Mouse (Mus musculus) lung, adult 2 months (tissue): ENCODE measurements around the gene Ppil4. TPM values are rescaled to one million over a fixed set of nuclear protein-coding genes. Genes with fewer than 3 reads are reported as not detected.

Experiments
- DNase-seq: peaks from one replicate; pipeline ENCODE4 v3.0.0; 2022
- H3K4me1 ChIP-seq: fragments of 200-500 bp; 2 replicates; pipeline ENCODE4 v1.6.1; 2011; ENCODE audit warnings: low read length; ENCODE audit not compliant: control insufficient read depth, insufficient read depth
- H3K4me3 ChIP-seq: fragments of 200-500 bp; replicated peaks from 2 replicates; pipeline ENCODE3; 2011; ENCODE audit warnings: low read depth, mild to moderate bottlenecking, control low read depth, low read length; ENCODE audit errors: extremely low read depth
- CTCF ChIP-seq: fragments of 200-500 bp; IDR thresholded peaks from 2 replicates; pipeline ENCODE4 v1.5.1; 2011; ENCODE audit warnings: mild to moderate bottlenecking, low read length, control low read depth; ENCODE audit not compliant: insufficient read depth
- POLR2A ChIP-seq: fragments of 200-500 bp; IDR thresholded peaks from 2 replicates; pipeline ENCODE4 v1.6.1; 2011; ENCODE audit warnings: low read depth, mild to moderate bottlenecking, control low read depth, low read length, borderline replicate concordance; ENCODE audit errors: extremely low read depth
- WGBS: fragments of 180-500 bp; shearing (Covaris S2); methylation state at CpG from one replicate; pipeline ENCODE4 v1.1.7; 2018; 5-methylcytosine and 5-hydroxymethylcytosine counted together
- polyA plus RNA-seq: library from polyadenylated mRNA; depleted of rRNA; stranded (reverse); fragments of >200 nt; gene quantifications from 2 replicates; pipeline ENCODE4 v1.2.3, GENCODE M21; 2012

The Ppil4 gene
- polyA plus RNA-seq, 1 experiment: 7.6 TPM

GRCm38 (mm10) chr10:7781214-7781613, 11.5 kb upstream of the Ppil4 start:
- peak overlapping the region; percentile 75 for H3K4me3 ChIP-seq
- WGBS: 50% methylated on average over 3 of the region's 3 CpGs

DNA sequence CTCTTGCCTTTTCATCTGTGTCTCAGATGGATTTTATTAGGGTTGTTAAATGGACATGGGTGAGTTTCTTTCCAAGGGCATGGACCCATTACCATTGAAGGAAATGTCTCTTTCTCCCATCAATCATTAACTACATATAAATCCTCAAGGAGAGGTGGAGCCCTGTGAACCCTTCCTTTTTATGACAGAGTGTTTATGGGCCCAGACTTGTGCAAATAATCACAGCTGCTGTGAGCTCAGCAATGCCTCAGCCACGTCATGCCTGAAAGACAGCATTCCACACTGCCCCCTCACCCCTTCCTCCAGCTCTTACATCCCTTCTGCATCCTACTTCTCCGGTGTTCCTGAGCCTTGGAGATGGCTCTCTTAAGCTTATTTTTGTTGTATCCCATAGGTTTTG, 5.4 kb upstream of the Ppil4 start:
- 39% methylated on average over 2 of the region's 2 CpGs for WGBS
- DNase-seq: no peak
- no peaks in the 10 kb centered on the region for H3K4me1 ChIP-seq

More at GRCm38 (mm10) chr10:7781214-7781613, 11.5 kb upstream of the Ppil4 start:
- no peak for DNase-seq
- TF ChIP-seq CTCF: no peak
- peaks cover 3% of the 10 kb centered on the region for H3K4me1 ChIP-seq

DNA sequence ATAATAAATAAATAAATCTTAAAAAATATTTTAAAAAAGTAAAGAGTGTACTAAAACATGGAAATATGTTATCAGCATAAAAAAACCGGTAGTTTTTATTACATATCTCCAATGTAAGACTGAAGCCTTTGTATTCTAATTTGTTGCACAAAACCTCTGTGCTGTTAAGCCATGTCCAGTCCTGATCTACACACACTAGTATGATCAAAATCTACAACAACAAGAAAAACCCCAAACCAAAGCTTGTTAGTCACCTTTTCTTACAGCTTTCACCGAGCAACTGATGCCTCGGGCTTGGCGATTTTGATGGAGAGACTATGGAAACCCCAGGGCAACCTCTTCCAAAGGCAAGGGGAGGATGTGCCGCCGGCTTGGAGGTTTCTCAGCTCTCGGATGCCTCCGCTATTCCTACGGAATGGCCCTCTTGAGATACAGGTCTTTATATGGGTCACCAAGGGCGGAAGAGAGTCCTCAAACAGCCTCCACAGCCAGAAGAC, 389 bp upstream of the Ppil4 start:
- DNase-seq: no peak
- under 1% methylated on average over 10 of the region's 10 CpGs for WGBS
- Histone ChIP-seq H3K4me3 (peak overlapping the region; percentile 91), H3K4me1 (peaks cover 8% of the 10 kb centered on the region)
- TF ChIP-seq POLR2A (no peak), CTCF (no peak)

More for the DNA sequence above, 5.4 kb upstream of the Ppil4 start:
- no peak for TF ChIP-seq CTCF
- no peak for TF ChIP-seq POLR2A
- no peak overlapping the region for H3K4me3 ChIP-seq

DNA sequence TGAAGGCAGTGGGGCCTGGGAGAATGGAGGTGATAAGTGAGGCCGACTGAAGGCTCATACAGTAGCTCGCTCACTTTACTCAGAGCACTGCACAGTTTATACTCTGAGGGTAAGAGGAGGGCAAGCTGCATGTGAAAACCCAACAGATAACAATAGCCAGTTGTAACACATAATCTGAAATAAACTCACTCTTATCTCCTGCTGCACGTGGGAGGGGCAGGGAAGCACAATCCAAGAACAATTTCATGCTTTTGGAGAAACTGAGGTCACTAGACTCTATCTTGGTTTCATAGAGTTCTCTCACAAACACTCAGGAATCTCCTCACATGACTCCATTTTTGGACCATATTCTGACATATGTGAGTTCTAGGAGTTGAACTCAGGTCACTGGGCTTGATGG, 8.6 kb downstream of the Ppil4 start:
- Histone ChIP-seq H3K4me1 (no peaks in the 10 kb centered on the region), H3K4me3 (no peak overlapping the region)
- TF ChIP-seq CTCF (no peak), POLR2A (no peak)
- WGBS: 89% methylated on average over 3 of the region's 3 CpGs
- DNase-seq: no peak

DNA sequence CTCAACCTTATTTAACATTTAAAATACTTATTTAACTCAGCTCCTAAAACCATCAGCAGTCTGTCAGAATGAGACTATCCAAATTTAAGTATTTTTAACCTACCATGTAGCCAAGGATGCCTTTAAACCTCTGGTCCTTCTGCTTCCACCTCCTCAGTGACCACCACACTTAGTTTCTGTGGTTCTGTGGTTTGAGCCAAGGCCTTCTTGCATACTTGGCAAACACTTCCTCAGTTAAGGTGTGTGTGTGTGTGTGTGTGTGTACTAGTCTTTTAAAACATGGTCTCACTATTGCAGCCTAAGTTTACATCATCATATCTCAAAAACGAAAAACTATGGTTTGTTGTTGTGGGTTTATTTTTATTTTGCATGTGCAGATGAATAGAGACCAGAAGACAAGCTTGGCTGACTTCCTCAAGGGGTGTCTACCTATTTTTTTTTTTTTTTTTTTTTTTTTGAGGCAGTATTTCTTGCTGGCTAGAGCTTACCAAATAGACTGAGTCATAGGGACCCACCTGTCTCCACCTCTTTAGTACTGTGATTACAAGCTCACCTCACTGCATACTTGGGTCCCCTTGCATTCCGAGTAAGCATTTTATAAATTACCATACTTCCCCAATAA, 9.9 kb downstream of the Ppil4 start:
- 80% methylated on average over 2 of the region's 2 CpGs for WGBS
- no peak for DNase-seq
- TF ChIP-seq POLR2A (no peak), CTCF (no peak)
- Histone ChIP-seq H3K4me3 (no peak overlapping the region), H3K4me1 (no peaks in the 10 kb centered on the region)

GRCm38 (mm10) chr10:7809937-7810336, 17.2 kb downstream of the Ppil4 start:
- 47% methylated on average over 2 of the region's 2 CpGs for WGBS
- TF ChIP-seq POLR2A (no peak), CTCF (peak; percentile 36; the same call in 1 of the 2 replicates)
- Histone ChIP-seq H3K4me1 (no peaks in the 10 kb centered on the region), H3K4me3 (no peak overlapping the region)
- DNase-seq: no peak

GRCm38 (mm10) chr10:7816476-7816875, 23.8 kb downstream of the Ppil4 start:
- DNase-seq: no peak
- 61% methylated on average over 2 of the region's 2 CpGs for WGBS
- no peak overlapping the region for H3K4me3 ChIP-seq
- TF ChIP-seq CTCF (no peak), POLR2A (no peak)
- H3K4me1 ChIP-seq: no peaks in the 10 kb centered on the region

- WGBS: 80% methylated on average over 4 of the region's 4 CpGs
- H3K4me3 ChIP-seq: no peak overlapping the region
- DNase-seq: no peak
- TF ChIP-seq CTCF: no peak
- no peak for TF ChIP-seq POLR2A
- H3K4me1 ChIP-seq: no peaks in the 10 kb centered on the region
Measured at GRCm38 (mm10) chr10:7818676-7819075, 26.0 kb downstream of the Ppil4 start.

DNA sequence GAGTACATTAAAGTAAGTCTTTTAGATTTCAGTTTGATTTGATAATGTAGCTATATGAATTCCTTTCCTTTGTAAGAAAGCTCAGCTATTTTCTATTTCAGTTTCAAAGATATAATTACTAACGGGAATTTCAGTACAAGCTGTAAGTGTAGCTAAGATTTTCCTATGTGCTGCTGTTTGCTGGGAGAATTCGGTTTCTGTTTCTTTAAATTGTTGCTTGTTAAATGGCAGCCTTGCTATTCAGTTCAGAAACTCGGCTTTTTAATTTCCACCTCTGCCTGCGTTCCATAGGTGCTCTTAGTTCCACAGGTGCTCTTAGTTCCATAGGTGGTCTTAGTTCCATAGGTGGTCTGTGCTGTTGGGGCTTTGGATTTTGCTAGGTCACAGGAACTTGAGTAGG, 26.5 kb downstream of the Ppil4 start:
- TF ChIP-seq POLR2A (no peak), CTCF (no peak)
- DNase-seq: no peak
- Histone ChIP-seq H3K4me1 (no peaks in the 10 kb centered on the region), H3K4me3 (no peak overlapping the region)
- 90% methylated on average over 4 of the region's 4 CpGs for WGBS

DNA sequence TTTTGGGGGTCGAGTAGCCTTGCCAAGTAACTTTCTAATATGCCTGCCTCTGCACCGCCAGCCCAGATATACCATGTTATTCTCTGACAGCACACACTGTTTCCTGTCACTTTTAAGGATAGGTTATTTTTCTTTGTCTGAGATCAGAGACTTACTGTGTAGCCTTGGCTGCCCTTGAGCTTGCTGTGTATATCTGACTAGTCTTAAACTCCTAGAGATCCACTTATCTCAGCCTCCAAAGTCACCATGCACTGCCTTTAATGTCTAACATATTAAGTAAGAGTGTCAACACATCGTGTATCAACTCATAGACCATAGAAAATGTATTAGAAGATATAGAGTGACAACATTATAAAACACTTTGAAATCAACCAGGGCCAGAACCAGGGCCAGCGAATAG, 26.9 kb downstream of the Ppil4 start:
- H3K4me3 ChIP-seq: no peak overlapping the region
- no peaks in the 10 kb centered on the region for H3K4me1 ChIP-seq
- no peak for TF ChIP-seq CTCF
- no peak for TF ChIP-seq POLR2A
- 82% methylated on average over 4 of the region's 4 CpGs for WGBS
- DNase-seq: no peak

- no peak for TF ChIP-seq CTCF
- no peak for TF ChIP-seq POLR2A
- 87% methylated on average over 5 of the region's 5 CpGs for WGBS
- Histone ChIP-seq H3K4me1 (no peaks in the 10 kb centered on the region), H3K4me3 (no peak overlapping the region)
- DNase-seq: no peak
Measured at GRCm38 (mm10) chr10:7820171-7820570, 27.5 kb downstream of the Ppil4 start.
